Mouse (Mus musculus): ENCODE results near the gene Xntrpc. TPM values are rescaled to one million over a fixed set of nuclear protein-coding genes. Genes with fewer than 3 reads are reported as not detected.

Xntrpc gene
- polyA plus RNA-seq, 1 experiment from 2014 or later, result 1.6 TPM

- no peaks in the 10 kb centered on the region for H3K27me3 ChIP-seq
- no peaks in the 10 kb centered on the region for H3K4me1 ChIP-seq
- 84% methylated on average over 26 of the region's 26 CpGs for WGBS
- no peak overlapping the region for H3K9ac ChIP-seq
- no peak overlapping the region for H3K4me3 ChIP-seq (replicated peaks)
- H3K27ac ChIP-seq, result no peak overlapping the region
- peaks cover 72% of the 10 kb centered on the region for H3K36me3 ChIP-seq
- H3K4me2 ChIP-seq, result no peak overlapping the region
- no peaks in the 10 kb centered on the region for H3K9me3 ChIP-seq (replicated peaks)
- no peak for ATAC-seq (replicated peaks; ENCODE audit: low FRiP score)
These were observed 18.7 kb downstream of the Xntrpc start for GRCm38 (mm10) chr7:102084041-102084696.

- Histone ChIP-seq H3K27ac (no peak overlapping the region), H3K27me3 (no peaks in the 10 kb centered on the region), H3K9me3 (replicated peaks) (no peaks in the 10 kb centered on the region), H3K4me3 (replicated peaks) (no peak overlapping the region), H3K9ac (no peak overlapping the region), H3K4me2 (no peak overlapping the region), H3K4me1 (no peaks in the 10 kb centered on the region), H3K36me3 (peaks cover 50% of the 10 kb centered on the region)
- ATAC-seq (replicated peaks; ENCODE audit: low FRiP score), result no peak
- 81% methylated on average over 4 of the region's 4 CpGs for WGBS
These were observed 21.8 kb downstream of the Xntrpc start for GRCm38 (mm10) chr7:102087336-102087735.

- Histone ChIP-seq H3K4me1 (peaks cover 28% of the 10 kb centered on the region), H3K4me3 (replicated peaks) (peak overlapping the region; percentile 39), H3K4me2 (peak overlapping the region; percentile 75), H3K36me3 (no peaks in the 10 kb centered on the region), H3K9me3 (replicated peaks) (no peaks in the 10 kb centered on the region), H3K9ac (0 out of 2 replicates have a peak overlapping the region, but pooled peaks have one; percentile 4), H3K27ac (peak overlapping the region; percentile 78), H3K27me3 (no peaks in the 10 kb centered on the region)
- ATAC-seq (replicated peaks; ENCODE audit: low FRiP score), result peak; percentile 80
- WGBS, result 2% methylated on average over 30 of the region's 30 CpGs
These were observed 34.5 kb downstream of the Xntrpc start for GRCm38 (mm10) chr7:102099760-102100661.

GRCm38 (mm10) chr7:102100868-102101267 lies 35.4 kb downstream of the Xntrpc start:
- WGBS, result 26% methylated on average over 5 of the region's 5 CpGs
- Histone ChIP-seq H3K4me1 (peaks cover 27% of the 10 kb centered on the region), H3K36me3 (no peaks in the 10 kb centered on the region), H3K9ac (no peak overlapping the region), H3K4me2 (no peak overlapping the region; the same call in 1 of the 2 replicates), H3K27me3 (no peaks in the 10 kb centered on the region), H3K27ac (peak overlapping the region; percentile 78; the same call in 1 of the 2 replicates), H3K4me3 (replicated peaks) (no peak overlapping the region), H3K9me3 (replicated peaks) (no peaks in the 10 kb centered on the region)
- no peak for ATAC-seq (replicated peaks; ENCODE audit: low FRiP score)

GRCm38 (mm10) chr7:102101487-102101886 lies 36.0 kb downstream of the Xntrpc start, which contains the start of gene Art1:
Art1 (plus strand) TSS chr7:102101743.
- Histone ChIP-seq H3K4me1 (peaks cover 28% of the 10 kb centered on the region), H3K36me3 (no peaks in the 10 kb centered on the region), H3K27ac (peak within 1 kb of the TSS; percentile 78), H3K27me3 (no peaks in the 10 kb centered on the region), H3K9ac (no peak within 1 kb of the TSS), H3K4me2 (peak within 1 kb of the TSS; percentile 75), H3K4me3 (replicated peaks) (no peak within 1 kb of the TSS), H3K9me3 (replicated peaks) (no peaks in the 10 kb centered on the region)
- no peak for ATAC-seq (replicated peaks; ENCODE audit: low FRiP score)
- WGBS, result 46% methylated on average over 5 of the region's 5 CpGs

- WGBS, result 45% methylated on average over 8 of the region's 8 CpGs
These were observed 36.7 kb downstream of the Xntrpc start for GRCm38 (mm10) chr7:102102241-102102640.

GRCm38 (mm10) chr7:102102696-102103095 lies 37.2 kb downstream of the Xntrpc start:
- no peak for ATAC-seq (replicated peaks; ENCODE audit: low FRiP score)
- no peaks in the 10 kb centered on the region for H3K27me3 ChIP-seq
- 37% methylated on average over 6 of the region's 6 CpGs for WGBS
- H3K4me2 ChIP-seq, result no peak overlapping the region
- no peak overlapping the region for H3K4me3 ChIP-seq (replicated peaks)
- H3K36me3 ChIP-seq, result no peaks in the 10 kb centered on the region
- no peaks in the 10 kb centered on the region for H3K9me3 ChIP-seq (replicated peaks)
- H3K9ac ChIP-seq, result no peak overlapping the region
- H3K4me1 ChIP-seq, result peaks cover 37% of the 10 kb centered on the region
- no peak overlapping the region for H3K27ac ChIP-seq

More at GRCm38 (mm10) chr7:102102241-102102640, 36.7 kb downstream of the Xntrpc start:
- H3K36me3 ChIP-seq, result no peaks in the 10 kb centered on the region
- no peak overlapping the region for H3K4me2 ChIP-seq
- no peak overlapping the region for H3K27ac ChIP-seq
- H3K4me1 ChIP-seq, result peaks cover 35% of the 10 kb centered on the region
- H3K27me3 ChIP-seq, result no peaks in the 10 kb centered on the region
- no peak overlapping the region for H3K4me3 ChIP-seq (replicated peaks)
- H3K9me3 ChIP-seq (replicated peaks), result no peaks in the 10 kb centered on the region
- H3K9ac ChIP-seq, result no peak overlapping the region
- ATAC-seq (replicated peaks; ENCODE audit: low FRiP score), result no peak

GRCm38 (mm10) chr7:102103555-102103954 lies 38.0 kb downstream of the Xntrpc start:
- Histone ChIP-seq H3K36me3 (no peaks in the 10 kb centered on the region), H3K27ac (no peak overlapping the region), H3K4me1 (peaks cover 37% of the 10 kb centered on the region), H3K4me2 (no peak overlapping the region), H3K4me3 (replicated peaks) (no peak overlapping the region), H3K27me3 (no peaks in the 10 kb centered on the region), H3K9ac (no peak overlapping the region), H3K9me3 (replicated peaks) (no peaks in the 10 kb centered on the region)
- 86% methylated on average over 2 of the region's 2 CpGs for WGBS
- ATAC-seq (replicated peaks; ENCODE audit: low FRiP score), result no peak

GRCm38 (mm10) chr7:102104126-102104525 lies 38.6 kb downstream of the Xntrpc start:
- 62% methylated on average over 5 of the region's 5 CpGs for WGBS
- no peaks in the 10 kb centered on the region for H3K9me3 ChIP-seq (replicated peaks)
- H3K27ac ChIP-seq, result no peak overlapping the region
- peaks cover 34% of the 10 kb centered on the region for H3K4me1 ChIP-seq
- no peaks in the 10 kb centered on the region for H3K27me3 ChIP-seq
- H3K4me3 ChIP-seq (replicated peaks), result no peak overlapping the region
- no peak for ATAC-seq (replicated peaks; ENCODE audit: low FRiP score)
- H3K4me2 ChIP-seq, result no peak overlapping the region
- no peak overlapping the region for H3K9ac ChIP-seq
- H3K36me3 ChIP-seq, result no peaks in the 10 kb centered on the region

- H3K9ac ChIP-seq, result peak overlapping the region; percentile 36
- peak overlapping the region; percentile 31 for H3K4me3 ChIP-seq (replicated peaks)
- H3K4me2 ChIP-seq, result peak overlapping the region; percentile 67
- H3K9me3 ChIP-seq (replicated peaks), result no peaks in the 10 kb centered on the region
- no peaks in the 10 kb centered on the region for H3K27me3 ChIP-seq
- no peaks in the 10 kb centered on the region for H3K36me3 ChIP-seq
- peaks cover 10% of the 10 kb centered on the region for H3K4me1 ChIP-seq
- peak; percentile 57 for ATAC-seq (replicated peaks; ENCODE audit: low FRiP score)
- 24% methylated on average over 23 of the region's 23 CpGs for WGBS
- H3K27ac ChIP-seq, result no peak overlapping the region
These were observed 41.2 kb downstream of the Xntrpc start for GRCm38 (mm10) chr7:102106700-102107141.

GRCm38 (mm10) chr7:102108206-102108605 lies 42.7 kb downstream of the Xntrpc start:
- 82% methylated on average over 1 of the region's 1 CpGs for WGBS
- H3K4me1 ChIP-seq, result peaks cover 10% of the 10 kb centered on the region
- no peak overlapping the region for H3K9ac ChIP-seq
- no peak for ATAC-seq (replicated peaks; ENCODE audit: low FRiP score)
- no peaks in the 10 kb centered on the region for H3K27me3 ChIP-seq
- no peak overlapping the region for H3K4me2 ChIP-seq
- no peaks in the 10 kb centered on the region for H3K9me3 ChIP-seq (replicated peaks)
- H3K36me3 ChIP-seq, result no peaks in the 10 kb centered on the region
- H3K4me3 ChIP-seq (replicated peaks), result no peak overlapping the region
- H3K27ac ChIP-seq, result no peak overlapping the region

- 67% methylated on average over 7 of the region's 7 CpGs for WGBS
These were observed 43.7 kb downstream of the Xntrpc start, which contains the start of gene Art5 for GRCm38 (mm10) chr7:102109171-102109570. Art5 (minus strand) TSS chr7:102109489.

More at GRCm38 (mm10) chr7:102109171-102109570, 43.7 kb downstream of the Xntrpc start, which contains the start of gene Art5:
- H3K9ac ChIP-seq, result no peak within 1 kb of the TSS
- H3K9me3 ChIP-seq (replicated peaks), result no peaks in the 10 kb centered on the region
- no peak within 1 kb of the TSS for H3K4me3 ChIP-seq (replicated peaks)
- H3K4me2 ChIP-seq, result no peak within 1 kb of the TSS
- peaks cover 10% of the 10 kb centered on the region for H3K4me1 ChIP-seq
- H3K27me3 ChIP-seq, result no peaks in the 10 kb centered on the region
- H3K36me3 ChIP-seq, result no peaks in the 10 kb centered on the region
- ATAC-seq (replicated peaks; ENCODE audit: low FRiP score), result no peak
- H3K27ac ChIP-seq, result no peak within 1 kb of the TSS
